Mouse (Mus musculus): ENCODE results near the gene Angel1. TPM values are rescaled to one million over a fixed set of nuclear protein-coding genes. Genes with fewer than 3 reads are reported as not detected.
A peak's percentile ranks its signal among the peaks of the same experiment; 100 is the strongest.

The Angel1 gene
- polyA plus RNA-seq (2014; fragmentation: Nextera tagmentation; extraction: Ambion mirVana), result 14.9 and 15.7 TPM in 2 replicates

DNA sequence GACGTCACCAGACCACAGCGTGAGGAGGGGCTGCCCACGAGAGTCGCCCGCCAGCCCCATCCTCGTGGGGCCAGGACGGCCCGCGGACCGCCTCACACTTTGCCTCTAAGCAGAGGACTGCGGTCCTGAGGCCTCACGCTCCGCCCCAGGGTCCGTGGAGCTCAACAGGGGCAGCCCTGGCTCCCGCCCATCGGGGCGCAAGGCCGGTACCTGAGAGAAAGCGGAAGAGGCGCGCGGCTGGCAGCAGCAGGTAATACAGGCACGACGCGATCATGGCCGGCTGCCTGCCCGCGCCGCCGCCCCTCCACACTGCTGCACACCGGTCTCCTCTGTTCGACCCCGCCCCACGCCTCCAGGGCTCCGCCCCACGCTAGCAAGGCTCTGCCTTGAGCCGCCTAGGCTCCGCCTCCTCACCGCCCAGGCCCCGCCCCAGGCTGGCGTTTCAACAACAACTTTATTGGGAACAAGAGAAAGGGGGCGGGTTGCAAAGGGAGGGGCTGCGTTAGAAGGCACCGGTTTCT, at the start of gene Angel1:
Gene Angel1 (minus strand): TSS at position 341 of the 521 bp plus-strand sequence.
- ATAC-seq (replicated peaks; ENCODE audit: low FRiP score) (peak; percentile 99), DNase-seq (ENCODE audit: low spot score) (peak; percentile 98)
- Histone ChIP-seq H3K9me3 (ENCODE audit: control insufficient read depth, low read length) (no peaks in the 10 kb centered on the region), H3K27me3 (ENCODE audit: control insufficient read depth, insufficient read depth, low read length) (no peaks in the 10 kb centered on the region), H3K4me1 (replicated peaks; ENCODE audit: control insufficient read depth, insufficient read depth, low read length) (0 out of 2 replicates have a peak, but pooled peaks cover 3% of the 10 kb centered on the region), H3K4me2 (ENCODE audit: low read depth, low read length, severe bottlenecking) (peak within 1 kb of the TSS; percentile 90), H3K4me3 (ENCODE audit: low read depth, low read length) (peak within 1 kb of the TSS; percentile 72), H3K27ac (ENCODE audit: low read depth, low read length) (no peak within 1 kb of the TSS), H3K36me3 (ENCODE audit: control insufficient read depth, insufficient read depth, low read length) (no peaks in the 10 kb centered on the region), H3K9ac (ENCODE audit: low read length) (peak within 1 kb of the TSS; percentile 73)
- WGBS, result under 1% methylated on average over 44 of the region's 44 CpGs

DNA sequence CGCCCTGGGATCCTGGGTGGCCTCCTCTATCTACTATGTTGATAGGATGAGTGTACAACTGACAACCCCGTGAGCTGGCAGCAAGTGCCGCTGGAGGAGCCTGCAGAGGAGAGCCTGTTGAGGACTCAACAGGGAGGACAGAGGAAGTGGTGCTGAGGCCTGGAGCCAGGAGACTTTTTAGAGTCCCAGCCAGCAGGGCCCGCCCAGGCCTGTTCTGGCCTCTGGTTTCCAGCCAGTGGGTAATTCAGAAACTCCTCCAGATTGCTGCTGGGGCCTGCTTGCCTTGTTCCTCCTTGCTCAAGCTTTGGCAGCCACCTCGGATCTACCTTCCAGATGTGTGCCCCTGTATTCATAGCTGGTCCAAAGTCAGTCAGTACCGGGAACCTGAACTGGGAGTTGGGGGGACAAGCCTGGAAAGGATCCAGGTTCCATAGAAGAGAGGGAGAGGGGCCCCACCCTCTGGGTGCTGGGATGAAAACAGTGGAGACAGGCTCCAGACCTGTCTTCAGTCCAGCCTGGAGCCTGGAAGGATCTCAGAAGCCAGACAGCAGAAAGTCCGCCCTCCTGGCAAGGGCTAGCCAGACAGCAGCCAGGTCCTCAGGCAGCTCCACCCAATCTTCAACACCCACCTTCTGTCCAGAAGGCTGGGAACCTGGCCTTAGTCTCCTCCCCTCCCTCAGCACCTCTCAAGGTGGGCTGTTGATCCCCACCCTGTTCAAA, 49.5 kb upstream of the Angel1 start:
- Histone ChIP-seq H3K27me3 (ENCODE audit: control insufficient read depth, insufficient read depth, low read length) (no peaks in the 10 kb centered on the region), H3K4me3 (ENCODE audit: low read depth, low read length) (no peak overlapping the region), H3K9ac (ENCODE audit: low read length) (no peak overlapping the region), H3K4me2 (ENCODE audit: low read depth, low read length, severe bottlenecking) (0 out of 2 replicates have a peak overlapping the region, but pooled peaks have one; percentile 8), H3K27ac (ENCODE audit: low read depth, low read length) (no peak overlapping the region), H3K9me3 (ENCODE audit: control insufficient read depth, low read length) (no peaks in the 10 kb centered on the region), H3K36me3 (ENCODE audit: control insufficient read depth, insufficient read depth, low read length) (no peaks in the 10 kb centered on the region), H3K4me1 (replicated peaks; ENCODE audit: control insufficient read depth, insufficient read depth, low read length) (peaks cover 11% of the 10 kb centered on the region)
- ATAC-seq (replicated peaks; ENCODE audit: low FRiP score), result no peak
- no peak for DNase-seq (ENCODE audit: low spot score)
- WGBS, result 87% methylated on average over 7 of the region's 7 CpGs

DNA sequence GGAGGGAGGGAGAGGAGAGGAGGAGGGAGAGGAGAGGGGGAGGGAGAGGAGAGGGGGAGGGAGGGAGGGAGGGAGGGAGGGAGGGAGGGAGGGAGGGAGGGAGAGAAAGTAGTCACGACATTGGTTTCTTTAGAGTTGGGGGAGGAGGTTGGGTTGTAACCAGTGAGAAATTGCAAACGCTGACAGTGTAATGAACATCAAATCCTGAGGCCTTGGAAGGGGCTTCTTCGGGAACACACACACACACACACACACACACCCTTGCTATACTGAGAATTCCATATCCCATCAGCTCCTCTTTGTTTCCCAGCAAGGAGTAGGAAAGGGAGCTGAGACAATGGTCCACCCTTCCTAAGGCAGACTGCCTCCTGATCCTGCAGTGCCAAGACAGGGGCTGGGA, 46.3 kb upstream of the Angel1 start:
- H3K4me3 ChIP-seq (ENCODE audit: low read depth, low read length), result no peak overlapping the region
- DNase-seq (ENCODE audit: low spot score), result no peak
- H3K27me3 ChIP-seq (ENCODE audit: control insufficient read depth, insufficient read depth, low read length), result no peaks in the 10 kb centered on the region
- no peak overlapping the region for H3K4me2 ChIP-seq (ENCODE audit: low read depth, low read length, severe bottlenecking)
- 38% methylated on average over 3 of the region's 3 CpGs for WGBS
- H3K27ac ChIP-seq (ENCODE audit: low read depth, low read length), result peak overlapping the region; percentile 10; the same call in 1 of the 2 replicates
- ATAC-seq (replicated peaks; ENCODE audit: low FRiP score), result no peak
- H3K36me3 ChIP-seq (ENCODE audit: control insufficient read depth, insufficient read depth, low read length), result no peaks in the 10 kb centered on the region
- H3K9ac ChIP-seq (ENCODE audit: low read length), result no peak overlapping the region
- no peaks in the 10 kb centered on the region for H3K9me3 ChIP-seq (ENCODE audit: control insufficient read depth, low read length)
- H3K4me1 ChIP-seq (replicated peaks; ENCODE audit: control insufficient read depth, insufficient read depth, low read length), result peaks cover 13% of the 10 kb centered on the region

DNA sequence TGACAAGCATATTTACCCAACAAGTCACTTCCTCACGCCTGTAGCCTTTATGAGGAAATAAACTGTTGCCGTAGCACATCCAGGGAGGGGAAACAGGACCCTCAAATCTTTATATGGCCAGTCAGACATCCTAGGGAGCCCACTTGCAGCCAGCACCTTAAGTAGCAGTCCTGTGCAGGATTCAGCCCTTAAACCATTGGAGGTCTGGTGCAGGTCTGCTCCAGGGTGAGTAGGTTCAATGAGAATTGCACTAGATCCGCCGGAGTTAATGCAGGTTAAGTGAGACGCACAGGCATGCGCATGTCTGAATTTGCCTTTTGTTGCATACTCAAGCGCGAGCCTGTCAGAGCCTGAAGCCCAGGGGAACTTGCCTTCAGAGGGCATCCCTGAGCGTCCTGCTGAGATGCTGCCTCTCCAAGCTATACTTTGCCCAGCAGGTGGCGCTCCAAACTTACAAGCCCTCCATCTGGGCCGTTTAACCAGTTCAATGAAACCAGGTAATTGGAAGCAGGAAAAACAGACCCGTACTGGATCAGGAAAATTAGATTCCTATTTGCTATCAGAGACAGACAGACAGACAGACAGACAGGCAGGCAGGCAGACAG, 45.7 kb upstream of the Angel1 start:
- H3K27me3 ChIP-seq (ENCODE audit: control insufficient read depth, insufficient read depth, low read length), result no peaks in the 10 kb centered on the region
- peaks cover 13% of the 10 kb centered on the region for H3K4me1 ChIP-seq (replicated peaks; ENCODE audit: control insufficient read depth, insufficient read depth, low read length)
- peak overlapping the region; percentile 25; the same call in 1 of the 2 replicates for H3K27ac ChIP-seq (ENCODE audit: low read depth, low read length)
- peak; percentile 78 for ATAC-seq (replicated peaks; ENCODE audit: low FRiP score)
- no peak overlapping the region for H3K4me3 ChIP-seq (ENCODE audit: low read depth, low read length)
- no peaks in the 10 kb centered on the region for H3K36me3 ChIP-seq (ENCODE audit: control insufficient read depth, insufficient read depth, low read length)
- peak; percentile 95 for DNase-seq (ENCODE audit: low spot score)
- no peak overlapping the region for H3K4me2 ChIP-seq (ENCODE audit: low read depth, low read length, severe bottlenecking)
- no peaks in the 10 kb centered on the region for H3K9me3 ChIP-seq (ENCODE audit: control insufficient read depth, low read length)
- H3K9ac ChIP-seq (ENCODE audit: low read length), result no peak overlapping the region; the same call in 1 of the 2 replicates
- WGBS, result 11% methylated on average over 12 of the region's 12 CpGs

DNA sequence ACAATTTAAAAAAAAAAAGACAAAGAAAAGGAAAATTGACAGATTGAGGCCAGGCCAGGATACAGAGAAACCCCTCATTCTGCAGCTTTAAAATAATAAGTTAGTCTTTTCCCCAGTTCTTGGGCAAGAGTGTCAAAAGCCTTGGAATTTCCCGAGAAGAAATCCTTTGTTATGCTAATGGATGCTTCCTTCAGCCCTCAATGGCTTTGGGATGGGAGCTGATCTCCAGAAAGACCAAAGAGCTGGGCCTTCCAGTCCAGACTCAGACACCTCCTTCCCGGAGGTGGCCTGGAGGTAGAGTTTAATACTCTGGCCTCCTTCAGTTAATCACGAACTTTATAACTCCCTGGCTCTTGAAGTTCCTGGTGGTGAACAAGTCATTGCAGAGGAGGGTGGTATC, 44.7 kb upstream of the Angel1 start:
- no peak overlapping the region for H3K4me2 ChIP-seq (ENCODE audit: low read depth, low read length, severe bottlenecking)
- no peak overlapping the region for H3K27ac ChIP-seq (ENCODE audit: low read depth, low read length)
- no peaks in the 10 kb centered on the region for H3K9me3 ChIP-seq (ENCODE audit: control insufficient read depth, low read length)
- H3K9ac ChIP-seq (ENCODE audit: low read length), result no peak overlapping the region; the same call in 1 of the 2 replicates
- H3K36me3 ChIP-seq (ENCODE audit: control insufficient read depth, insufficient read depth, low read length), result no peaks in the 10 kb centered on the region
- ATAC-seq (replicated peaks; ENCODE audit: low FRiP score), result no peak
- no peak for DNase-seq (ENCODE audit: low spot score)
- 4% methylated on average over 3 of the region's 3 CpGs for WGBS
- no peaks in the 10 kb centered on the region for H3K27me3 ChIP-seq (ENCODE audit: control insufficient read depth, insufficient read depth, low read length)
- H3K4me3 ChIP-seq (ENCODE audit: low read depth, low read length), result no peak overlapping the region
- peaks cover 13% of the 10 kb centered on the region for H3K4me1 ChIP-seq (replicated peaks; ENCODE audit: control insufficient read depth, insufficient read depth, low read length)

DNA sequence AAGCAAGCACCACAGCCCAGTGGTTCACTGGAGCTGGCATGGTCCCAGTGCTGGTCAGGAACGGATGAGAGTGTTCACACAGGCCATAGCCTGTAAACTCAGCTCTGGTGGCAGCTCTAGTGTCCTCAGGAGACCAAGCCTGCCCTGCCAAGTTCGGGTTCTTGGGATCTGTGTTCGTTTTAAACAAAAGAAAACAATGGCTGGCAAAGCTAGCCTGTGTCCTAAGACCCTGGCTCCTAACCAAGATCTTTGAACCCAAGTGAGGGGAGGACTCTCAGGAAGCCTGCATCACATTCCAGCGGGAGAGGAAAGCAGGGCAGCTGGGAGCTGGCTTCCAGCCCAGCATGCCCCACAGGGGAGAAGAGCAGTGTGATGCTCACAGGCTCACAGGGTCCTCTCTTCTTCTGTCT, 44.0 kb upstream of the Angel1 start:
- WGBS, result 30% methylated on average over 4 of the region's 4 CpGs
- no peak for DNase-seq (ENCODE audit: low spot score)

DNA sequence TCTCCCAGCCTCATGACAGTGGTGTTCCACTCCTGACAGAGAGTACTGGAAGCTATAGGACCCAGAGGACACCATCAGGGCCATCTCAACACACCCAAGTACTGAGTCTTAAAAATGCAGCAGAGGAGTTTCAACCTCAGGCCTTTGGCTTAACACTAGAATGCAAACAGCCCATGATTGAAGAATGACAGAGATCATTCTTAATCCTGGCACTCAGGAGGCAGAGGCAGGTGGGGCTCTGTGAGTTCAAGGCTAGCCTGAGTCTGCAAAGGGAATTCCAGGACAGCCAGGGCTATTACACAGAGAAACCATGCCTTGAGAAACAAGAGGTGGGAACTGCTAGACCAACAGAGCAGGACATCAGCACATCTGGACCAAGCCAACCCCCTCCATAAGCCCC, 43.6 kb upstream of the Angel1 start:
- Histone ChIP-seq H3K4me2 (ENCODE audit: low read depth, low read length, severe bottlenecking) (no peak overlapping the region), H3K27ac (ENCODE audit: low read depth, low read length) (no peak overlapping the region), H3K4me3 (ENCODE audit: low read depth, low read length) (no peak overlapping the region), H3K36me3 (ENCODE audit: control insufficient read depth, insufficient read depth, low read length) (no peaks in the 10 kb centered on the region), H3K27me3 (ENCODE audit: control insufficient read depth, insufficient read depth, low read length) (no peaks in the 10 kb centered on the region), H3K4me1 (replicated peaks; ENCODE audit: control insufficient read depth, insufficient read depth, low read length) (peaks cover 13% of the 10 kb centered on the region), H3K9me3 (ENCODE audit: control insufficient read depth, low read length) (no peaks in the 10 kb centered on the region), H3K9ac (ENCODE audit: low read length) (no peak overlapping the region)
- DNase-seq (ENCODE audit: low spot score) (no peak), ATAC-seq (replicated peaks; ENCODE audit: low FRiP score) (no peak)

More for the DNA sequence above, 44.0 kb upstream of the Angel1 start:
- no peak overlapping the region for H3K9ac ChIP-seq (ENCODE audit: low read length)
- no peak overlapping the region for H3K4me3 ChIP-seq (ENCODE audit: low read depth, low read length)
- H3K4me1 ChIP-seq (replicated peaks; ENCODE audit: control insufficient read depth, insufficient read depth, low read length), result peaks cover 13% of the 10 kb centered on the region
- no peak for ATAC-seq (replicated peaks; ENCODE audit: low FRiP score)
- no peaks in the 10 kb centered on the region for H3K36me3 ChIP-seq (ENCODE audit: control insufficient read depth, insufficient read depth, low read length)
- no peaks in the 10 kb centered on the region for H3K9me3 ChIP-seq (ENCODE audit: control insufficient read depth, low read length)
- H3K27me3 ChIP-seq (ENCODE audit: control insufficient read depth, insufficient read depth, low read length), result no peaks in the 10 kb centered on the region
- no peak overlapping the region for H3K27ac ChIP-seq (ENCODE audit: low read depth, low read length)
- no peak overlapping the region for H3K4me2 ChIP-seq (ENCODE audit: low read depth, low read length, severe bottlenecking)

DNA sequence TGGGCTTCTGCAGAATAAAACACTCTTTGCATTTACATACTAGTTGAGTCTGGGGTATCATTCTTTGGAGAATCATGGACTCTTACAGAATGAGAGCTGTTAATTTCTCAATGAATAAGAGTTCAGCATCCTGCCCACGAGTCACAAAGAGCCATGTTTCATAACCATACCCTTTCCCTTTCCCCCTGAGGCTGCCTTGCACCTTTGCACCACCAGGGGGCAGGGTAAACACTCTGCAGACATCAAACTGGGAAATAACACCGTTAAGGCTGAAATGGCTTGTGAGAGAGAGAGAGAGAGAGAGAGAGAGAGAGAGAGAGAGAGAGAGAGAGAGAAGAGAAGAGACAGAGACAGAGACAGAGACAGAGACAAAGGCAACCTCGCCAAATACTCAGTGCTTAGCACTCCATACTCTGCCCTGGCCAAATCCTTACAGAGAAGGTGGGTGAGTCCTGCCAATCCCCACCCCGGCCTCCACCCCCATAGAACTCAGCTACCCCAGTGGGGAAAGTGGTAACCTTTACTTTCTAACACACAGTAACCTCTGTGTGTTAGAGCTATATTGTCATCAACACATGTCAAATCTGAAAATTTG, 42.8 kb upstream of the Angel1 start:
- Histone ChIP-seq H3K9me3 (ENCODE audit: control insufficient read depth, low read length) (no peaks in the 10 kb centered on the region), H3K27me3 (ENCODE audit: control insufficient read depth, insufficient read depth, low read length) (no peaks in the 10 kb centered on the region), H3K9ac (ENCODE audit: low read length) (no peak overlapping the region), H3K4me3 (ENCODE audit: low read depth, low read length) (no peak overlapping the region), H3K36me3 (ENCODE audit: control insufficient read depth, insufficient read depth, low read length) (no peaks in the 10 kb centered on the region), H3K27ac (ENCODE audit: low read depth, low read length) (no peak overlapping the region), H3K4me1 (replicated peaks; ENCODE audit: control insufficient read depth, insufficient read depth, low read length) (peaks cover 13% of the 10 kb centered on the region), H3K4me2 (ENCODE audit: low read depth, low read length, severe bottlenecking) (no peak overlapping the region)
- WGBS, result 34% methylated on average over 4 of the region's 4 CpGs
- ATAC-seq (replicated peaks; ENCODE audit: low FRiP score), result no peak
- DNase-seq (ENCODE audit: low spot score), result peak; percentile 90
